Mouse (Mus musculus) retina, postnatal 7 days (tissue): Measurements from ENCODE around the gene Trappc5.

Experiments used
- DNase-seq: peaks from one replicate; pipeline ENCODE4 v3.0.0-alpha.2; 2012; ENCODE audit warnings: low read depth, low spot score

Trappc5 gene

DNA sequence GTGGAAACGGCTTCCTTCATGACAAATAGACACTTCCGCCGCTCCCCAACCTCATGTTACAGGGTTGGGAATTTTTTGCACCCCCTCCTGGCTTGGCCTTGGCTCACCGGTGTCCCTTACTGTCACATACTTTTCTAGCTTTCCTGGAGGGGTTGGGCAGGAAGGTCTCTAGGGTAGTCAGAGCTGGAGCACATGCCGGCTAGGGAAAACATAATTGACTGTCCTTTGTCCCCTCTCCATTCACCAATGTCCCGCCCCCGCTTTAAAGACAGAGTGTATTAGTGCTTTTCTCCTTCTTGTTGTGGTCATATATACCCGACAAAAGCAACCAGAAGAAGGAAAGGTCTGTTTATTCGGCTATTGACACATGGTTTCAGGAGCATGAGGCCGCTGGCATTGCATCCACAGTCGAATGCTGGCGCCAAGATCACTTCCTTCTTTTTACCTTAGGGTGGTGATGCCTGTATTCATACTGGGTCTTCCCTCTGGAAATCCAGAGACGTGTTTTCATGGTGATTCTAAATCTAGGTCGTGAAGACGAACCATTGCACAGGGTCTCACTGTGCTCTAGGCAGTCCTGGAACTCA lies 987 bp downstream of the Trappc5 start:
- no peak for DNase-seq

GRCm38 (mm10) chr8:3678831-3679230 lies 2.7 kb downstream of the Trappc5 start:
- no peak for DNase-seq

DNA sequence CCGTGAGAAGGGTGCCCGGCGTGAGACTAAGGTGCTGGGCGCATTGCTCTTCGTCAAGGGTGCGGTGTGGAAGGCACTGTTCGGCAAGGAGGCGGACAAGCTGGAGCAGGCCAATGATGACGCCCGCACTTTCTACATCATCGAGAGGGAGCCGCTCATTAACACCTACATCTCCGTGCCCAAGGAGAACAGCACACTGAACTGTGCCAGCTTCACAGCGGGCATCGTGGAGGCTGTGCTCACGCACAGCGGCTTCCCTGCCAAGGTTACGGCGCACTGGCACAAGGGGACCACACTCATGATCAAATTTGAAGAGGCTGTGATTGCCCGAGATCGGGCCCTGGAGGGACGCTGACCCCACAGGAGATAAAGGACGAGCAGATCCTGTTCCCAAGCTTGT lies 3.1 kb downstream of the Trappc5 start:
- DNase-seq: no peak

DNA sequence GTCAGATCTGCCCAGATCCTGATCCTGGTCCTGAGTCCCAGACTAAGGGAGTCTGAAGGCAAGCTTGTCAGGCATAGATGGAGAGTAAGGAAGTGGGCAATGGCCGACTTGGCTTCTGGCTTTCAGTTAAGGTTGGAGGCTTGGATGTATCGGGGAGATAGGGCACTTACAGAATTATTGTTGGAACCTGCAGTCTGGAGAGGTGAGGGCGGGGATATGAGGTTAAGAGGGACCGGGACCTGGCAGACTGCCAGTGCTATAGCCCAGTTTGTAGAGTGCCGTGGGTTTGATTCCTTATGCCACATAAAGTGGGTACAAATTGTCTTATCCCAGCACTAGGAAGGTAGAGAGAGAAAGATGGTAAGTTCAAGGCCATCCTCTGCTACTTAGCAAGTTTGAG lies 3.6 kb downstream of the Trappc5 start:
- no peak for DNase-seq

DNA sequence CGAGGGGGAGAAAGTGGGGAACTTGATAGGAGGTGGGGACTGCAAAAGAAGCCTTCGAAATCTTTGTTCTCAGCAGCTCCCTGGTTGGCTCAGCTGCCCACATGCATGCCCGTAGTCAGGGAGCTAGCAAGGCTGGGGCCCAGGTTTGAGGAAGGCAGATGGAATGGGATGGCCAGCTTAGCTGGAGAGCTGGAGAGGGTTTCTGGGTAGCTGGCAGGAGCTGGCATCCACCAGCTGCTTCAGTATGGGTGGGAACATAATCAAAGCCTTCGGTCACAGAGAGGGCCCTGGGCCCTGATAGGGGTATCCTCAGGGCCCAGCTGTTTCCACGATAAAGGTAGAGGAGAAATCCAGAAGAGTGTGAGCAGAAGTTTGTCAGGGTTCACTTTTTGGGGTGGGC lies 6.3 kb downstream of the Trappc5 start:
- no peak for DNase-seq

- DNase-seq: no peak
Observed at GRCm38 (mm10) chr8:3683408-3684176, 7.5 kb downstream of the Trappc5 start.

DNA sequence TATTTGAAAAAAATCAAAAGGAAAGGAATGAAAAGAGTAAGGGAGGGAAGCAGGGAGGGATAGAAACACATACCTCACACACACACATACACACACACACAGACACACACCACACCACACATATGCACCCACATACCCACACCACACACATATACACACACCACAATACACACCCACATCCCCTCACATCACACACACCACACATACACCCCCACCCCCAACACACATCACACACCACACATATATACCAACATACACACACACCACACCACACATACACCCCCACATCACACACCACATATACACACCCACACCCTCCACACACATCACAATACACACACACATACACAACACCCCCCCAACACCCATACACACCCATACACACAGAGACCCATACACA lies 8.4 kb downstream of the Trappc5 start:
- DNase-seq: no peak

DNA sequence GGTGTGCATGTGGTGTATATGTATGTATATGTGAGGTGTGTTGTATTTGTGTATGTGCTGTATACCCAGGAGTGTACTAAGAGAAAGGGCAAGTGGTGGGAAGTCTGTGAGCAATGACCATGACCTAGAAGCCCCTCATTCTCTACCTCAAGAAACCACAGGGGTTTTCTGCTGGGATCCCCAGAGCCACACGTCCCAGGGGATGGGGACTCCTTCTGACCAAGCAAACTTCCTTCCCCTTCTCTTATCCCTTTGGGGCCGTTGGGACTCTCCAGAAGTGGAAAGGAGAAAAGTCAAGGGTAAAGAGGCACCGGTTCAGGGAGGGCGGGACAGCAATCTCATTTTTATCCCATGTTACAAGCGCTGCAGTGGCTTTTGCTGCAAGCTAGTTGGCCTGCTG lies 9.3 kb downstream of the Trappc5 start:
- no peak for DNase-seq

- DNase-seq: no peak
Observed at GRCm38 (mm10) chr8:3687537-3687936, 11.4 kb downstream of the Trappc5 start.

DNA sequence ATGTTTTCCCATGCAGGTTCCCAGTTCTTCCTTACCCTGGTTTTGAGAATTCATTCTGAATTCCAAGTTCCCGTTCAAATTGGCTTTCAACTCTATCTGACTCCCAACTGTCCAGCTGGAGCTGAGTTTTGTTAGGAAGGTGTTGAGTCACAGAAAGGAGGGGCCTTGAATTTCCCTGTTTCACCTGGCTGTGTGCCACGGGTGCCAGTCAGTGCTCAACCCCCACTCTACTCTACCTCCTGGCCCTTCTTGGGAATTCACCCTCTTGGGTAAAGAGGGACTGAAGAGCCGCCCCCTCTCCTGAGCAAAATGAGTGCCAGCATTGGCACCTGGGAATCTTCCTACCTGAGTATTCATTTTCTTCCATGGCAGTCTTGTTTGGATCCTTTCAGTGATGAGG lies 14.7 kb downstream of the Trappc5 start:
- no peak for DNase-seq

DNA sequence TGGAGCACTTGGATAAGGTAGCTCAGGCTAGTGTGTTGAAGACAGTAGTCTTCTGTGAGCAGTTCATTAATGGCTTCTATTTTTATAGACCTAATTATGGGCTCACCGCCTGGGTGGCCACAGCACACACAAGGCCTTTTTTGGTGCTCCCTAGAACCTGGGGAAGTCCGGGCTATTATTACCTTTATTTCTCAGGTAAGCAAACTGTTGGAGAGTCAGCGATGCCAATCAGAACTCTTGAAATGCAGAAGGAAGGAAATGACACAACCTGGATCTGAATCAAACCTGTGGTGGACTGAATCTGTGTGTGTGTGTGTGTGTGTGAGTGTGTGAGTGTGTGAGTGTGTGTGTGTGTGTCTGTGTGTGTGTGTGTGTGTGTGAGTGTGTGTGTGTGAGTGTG lies 18.0 kb downstream of the Trappc5 start, which contains the start of gene Fcer2a:
Gene Fcer2a (minus strand): TSS at position 55 of the 400 bp plus-strand sequence.
- DNase-seq: no peak

GRCm38 (mm10) chr8:3701491-3701890 lies 25.4 kb downstream of the Trappc5 start:
- no peak for DNase-seq

DNA sequence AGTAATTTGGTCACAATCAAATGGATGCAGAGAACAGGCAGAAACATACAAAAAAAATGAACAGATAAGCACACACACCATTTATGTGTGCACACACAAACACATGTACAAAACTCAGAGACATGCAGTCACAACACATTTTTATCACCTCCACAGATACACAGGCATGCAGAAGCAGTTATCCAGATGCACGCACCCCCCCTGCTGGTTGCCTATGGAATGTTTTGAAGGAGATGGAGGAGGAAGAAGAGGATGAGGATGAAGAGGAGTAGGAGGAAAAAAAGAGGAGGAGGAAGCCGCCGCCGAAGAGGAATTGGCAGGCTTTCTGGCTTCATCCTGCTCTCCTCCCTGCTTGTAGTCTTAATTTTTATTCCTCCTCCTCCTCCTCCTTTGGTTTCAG lies 29.6 kb downstream of the Trappc5 start:
- no peak for DNase-seq

- no peak for DNase-seq
Observed at GRCm38 (mm10) chr8:3707611-3708010, 31.5 kb downstream of the Trappc5 start.

GRCm38 (mm10) chr8:3710312-3710711 lies 34.2 kb downstream of the Trappc5 start:
- no peak for DNase-seq

DNA sequence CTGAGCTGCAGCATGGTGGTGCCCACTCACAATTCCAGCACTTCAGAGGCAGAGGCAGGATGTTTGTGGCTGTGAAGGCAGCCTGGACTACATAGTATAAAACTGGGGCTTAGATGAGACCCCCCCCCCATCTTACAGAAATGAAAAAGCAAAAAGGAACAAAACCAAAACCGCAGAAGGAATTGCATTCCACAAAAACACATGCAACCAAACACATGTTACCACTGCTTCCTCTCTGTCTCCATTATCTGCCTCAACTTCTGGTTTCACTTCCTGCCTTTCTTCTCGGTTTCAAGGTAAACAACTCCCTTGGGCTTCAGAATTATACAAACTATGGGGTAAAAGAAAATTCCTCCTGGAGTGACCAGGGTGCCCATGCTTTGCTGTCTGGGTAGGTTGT lies 35.5 kb downstream of the Trappc5 start:
- no peak for DNase-seq

GRCm38 (mm10) chr8:3717321-3717954 lies 41.3 kb downstream of the Trappc5 start:
- no peak for DNase-seq

- peak; percentile 6 for DNase-seq
Observed at GRCm38 (mm10) chr8:3718559-3718958, 42.5 kb downstream of the Trappc5 start.

DNA sequence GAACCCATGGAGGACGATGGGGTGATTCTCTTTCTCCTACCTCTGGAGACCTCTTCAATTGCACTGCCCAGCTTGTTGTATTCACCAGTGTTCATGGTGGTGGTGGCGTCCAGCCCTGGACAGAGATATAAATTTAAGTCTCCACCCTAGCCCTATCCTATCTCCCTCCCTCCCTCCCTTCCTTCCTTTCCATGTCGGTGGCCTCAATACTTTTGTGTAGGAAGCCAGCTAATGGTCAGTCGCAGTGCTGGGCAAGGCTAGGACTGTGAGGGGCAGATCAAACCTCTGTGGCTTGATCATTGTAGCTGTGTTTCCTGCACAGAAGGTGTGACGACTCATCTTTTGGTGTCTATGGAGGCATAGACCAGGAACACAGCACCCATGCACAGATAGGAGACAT lies 44.5 kb downstream of the Trappc5 start, which contains the start of gene Clec4g:
Gene Clec4g (minus strand): TSS at position 101 of the 400 bp plus-strand sequence.
- no peak for DNase-seq

DNA sequence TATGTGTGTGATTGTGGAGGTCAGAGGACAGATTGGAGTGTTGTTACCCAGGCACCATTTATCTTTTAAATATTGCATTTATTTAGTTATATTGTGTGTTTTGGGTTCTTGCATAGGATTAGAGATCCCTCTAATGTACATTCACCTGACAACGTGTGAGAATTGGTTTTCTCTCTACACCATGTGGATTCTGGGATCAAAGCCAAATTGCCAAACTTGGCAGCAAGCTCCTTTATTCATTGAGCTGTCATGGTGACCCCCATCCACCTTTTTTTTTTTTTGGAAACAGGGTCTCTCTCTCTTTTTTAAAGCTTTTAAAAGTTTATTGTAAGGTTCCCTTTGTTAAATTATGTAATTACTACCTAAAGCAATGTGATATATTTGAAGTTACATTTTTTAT lies 44.9 kb downstream of the Trappc5 start:
- no peak for DNase-seq
